Mouse (Mus musculus) adrenal gland, postnatal 10 days (tissue): ENCODE data around the gene Sec14l3. TPM values are rescaled to one million over a fixed set of nuclear protein-coding genes. Genes with fewer than 3 reads are reported as not detected.

Experiments used
- total RNA-seq, 2 experiments: library from RNA; stranded (reverse); gene quantifications; 2 replicates each; pipeline ENCODE4 v1.2.3; 2021

The Sec14l3 gene
- total RNA-seq, 2 experiments from 2014 or later: 0.27 to 0.36 TPM

Other genes starting within 250 kb of the Sec14l3 start
- gene Osbp2, start 200.9 kb upstream of the Sec14l3 start, total RNA-seq: 1 to 10 TPM; 1.9 to 2.4 TPM
- gene 4921536K21Rik, start 169.7 kb upstream of the Sec14l3 start, total RNA-seq: under 1 TPM; 0.55 to 0.63 TPM
- gene Dusp18, start 169.6 kb upstream of the Sec14l3 start, total RNA-seq: 1 to 10 TPM; 4.6 to 5.2 TPM
- gene Slc35e4, start 150.2 kb upstream of the Sec14l3 start, total RNA-seq: 1 to 10 TPM; 3.7 to 4.6 TPM
- 100 to 1,000 TPM in 1 of 2 experiments, 10 to 100 TPM in 1; 91.7 to 108 TPM for gene Tcn2, start 132.7 kb upstream of the Sec14l3 start, total RNA-seq
- gene Pes1, start 100.9 kb upstream of the Sec14l3 start, total RNA-seq: 10 to 100 TPM; 54.7 to 63.4 TPM
- gene 4930556J24Rik, start 88.1 kb upstream of the Sec14l3 start, total RNA-seq: not detected
- 1 to 10 TPM in 1 of 2 experiments, under 1 TPM in 1; 1.00 to 1.9 TPM for gene Gal3st1, start 81.2 kb upstream of the Sec14l3 start, total RNA-seq
- gene Sec14l4, start 33.4 kb upstream of the Sec14l3 start, total RNA-seq: 10 to 100 TPM; 10.6 to 17.1 TPM
- 10 to 100 TPM; 24.4 to 34.6 TPM for gene Mtfp1, start 30.6 kb downstream of the Sec14l3 start, total RNA-seq
- gene Sec14l2, start 58.6 kb downstream of the Sec14l3 start, total RNA-seq: 10 to 100 TPM; 16.4 to 33.8 TPM
- 10 to 100 TPM; 16.7 to 21.2 TPM for gene Rnf215, start 70.4 kb downstream of the Sec14l3 start, total RNA-seq
- 1 to 10 TPM; 8.7 to 9.0 TPM for gene Ccdc157, start 95.5 kb downstream of the Sec14l3 start, total RNA-seq
- gene Sf3a1, start 95.5 kb downstream of the Sec14l3 start, total RNA-seq: 10 to 100 TPM; 41.0 to 44.7 TPM
- gene Tbc1d10a, start 121.9 kb downstream of the Sec14l3 start, total RNA-seq: 10 to 100 TPM; 15.1 to 16.4 TPM
- gene Castor1, start 153.4 kb downstream of the Sec14l3 start, total RNA-seq: 1 to 10 TPM; 5.6 to 8.3 TPM
- under 1 TPM in 1 of 2 experiments, not detected in 1; 0.18 TPM for gene Osm, start 171.6 kb downstream of the Sec14l3 start, total RNA-seq
- under 1 TPM; 0.30 to 0.69 TPM for gene Lif, start 192.7 kb downstream of the Sec14l3 start, total RNA-seq